17 mouse cellular contexts compared by ENCODE assay signal in genomic region chr9:46889933-46890662, GRCm38 (mm10).
A peak's percentile ranks its signal among the peaks of the same experiment; 100 is the strongest.
DNase-seq lines count a peak whose midpoint lies in the region; ATAC-seq and TF ChIP-seq lines count a peak whose summit lies in the region.
"Had no signal": no experiment of that assay in that cellular context is flagged by ENCODE, and none has a peak within 500 bp of the region (broad histone marks: within the 10 kb centered on the region; RNA-seq: fewer than 3 reads in every experiment).

No protein-coding gene starts in this region.

- ATAC-seq in kidney, embryonic 16.5 days (ENCODE audit: low FRiP score, low TSS enrichment): no peak
- peak; percentile 81 for ATAC-seq in forebrain, embryonic 15.5 days (replicated peaks)
- no peak for ATAC-seq in stomach, postnatal 0 days (ENCODE audit: low FRiP score, low TSS enrichment)
- ATAC-seq: intestine, postnatal 0 days; liver, postnatal 0 days had no signal

- no peak for TF ChIP-seq CTCF in stomach, postnatal 0 days (IDR thresholded peaks at IDR 0.05; ENCODE audit: low read depth)

- no peak overlapping the region for H3K4me2 ChIP-seq in kidney, embryonic 16.5 days (replicated peaks; ENCODE audit: low read depth, low read length)
- no peak overlapping the region for H3K4me2 ChIP-seq in forebrain, embryonic 15.5 days (replicated peaks)
- H3K4me2 ChIP-seq in stomach, postnatal 0 days (replicated peaks; ENCODE audit: low read depth): no peak overlapping the region
- H3K4me2 ChIP-seq: hindbrain, embryonic 13.5 days; limb, embryonic 15.5 days had no signal

- H3K27ac ChIP-seq in kidney, embryonic 16.5 days (ENCODE audit: low read length): no peak overlapping the region
- H3K27ac ChIP-seq in forebrain, embryonic 15.5 days (replicated peaks): peak overlapping the region; percentile 52
- H3K27ac ChIP-seq in stomach, postnatal 0 days (replicated peaks): no peak overlapping the region
- H3K27ac ChIP-seq: heart, adult 2 months; hindbrain, embryonic 13.5 days; limb, embryonic 15.5 days had no signal

- TF ChIP-seq EP300 in stomach, postnatal 0 days (optimal IDR thresholded peaks at IDR 0.05): no peak

- H3K36me3 ChIP-seq in kidney, embryonic 16.5 days (ENCODE audit: insufficient read depth, low read length): no peaks in the 10 kb centered on the region
- no peaks in the 10 kb centered on the region for H3K36me3 ChIP-seq in forebrain, embryonic 15.5 days
- H3K36me3 ChIP-seq in stomach, postnatal 0 days (ENCODE audit: control insufficient read depth, insufficient read depth, low read length): no peaks in the 10 kb centered on the region
- H3K36me3 ChIP-seq: hindbrain, embryonic 13.5 days; limb, embryonic 15.5 days had no signal

- H3K4me3 ChIP-seq in kidney, embryonic 16.5 days (ENCODE audit: low read length): no peak overlapping the region
- H3K4me3 ChIP-seq in forebrain, embryonic 15.5 days: no peak overlapping the region
- no peak overlapping the region for H3K4me3 ChIP-seq in stomach, postnatal 0 days (ENCODE audit: low read depth, low read length)
- H3K4me3 ChIP-seq: heart, adult 2 months; hindbrain, embryonic 13.5 days; limb, embryonic 15.5 days had no signal

- H3K4me1 ChIP-seq in kidney, embryonic 16.5 days (ENCODE audit: insufficient read depth, low read length): no peaks in the 10 kb centered on the region
- H3K4me1 ChIP-seq in forebrain, embryonic 15.5 days: 0 out of 2 replicates have a peak, but pooled peaks cover 6% of the 10 kb centered on the region
- no peaks in the 10 kb centered on the region for H3K4me1 ChIP-seq in stomach, postnatal 0 days (replicated peaks; ENCODE audit: control insufficient read depth, insufficient read depth)
- H3K4me1 ChIP-seq: limb, embryonic 15.5 days had no signal

- no peaks in the 10 kb centered on the region for H3K9me3 ChIP-seq in kidney, embryonic 16.5 days (ENCODE audit: low read length)
- no peaks in the 10 kb centered on the region for H3K9me3 ChIP-seq in forebrain, embryonic 15.5 days
- H3K9me3 ChIP-seq in stomach, postnatal 0 days (ENCODE audit: control insufficient read depth, low read length): no peaks in the 10 kb centered on the region
- H3K9me3 ChIP-seq: hindbrain, embryonic 13.5 days; limb, embryonic 15.5 days had no signal

- 83% methylated on average over 4 of the region's 4 CpGs for WGBS in kidney, embryonic 16.5 days
- WGBS in forebrain, embryonic 15.5 days: 18% methylated on average over 4 of the region's 4 CpGs
- 79% methylated on average over 4 of the region's 4 CpGs for WGBS in stomach, postnatal 0 days

- DNase-seq in kidney, adult 11 months: peak; percentile 10
- DNase-seq in ES-CJ7 (ENCODE audit: low read depth, low spot score) (peak; percentile 89), ZHBTc4 (ENCODE audit: low read depth, low spot score) (peak; percentile 87)
- no peak for DNase-seq in stomach, postnatal 0 days (ENCODE audit: low spot score)
- no peak for DNase-seq in c-Kit-positive CD71-positive TER-119-positive erythroid progenitor cells, embryonic 14.5 days (ENCODE audit: low spot score)
- DNase-seq: cerebellum, adult 11-12 months; heart, adult 2 months; liver, postnatal 0 days; lung, postnatal 4 days; midbrain, embryonic 14.5 days; right cerebral cortex, postnatal 4 days; thymus, adult 18-20 months had no signal

- H3K9ac ChIP-seq in kidney, embryonic 16.5 days (replicated peaks; ENCODE audit: low read length): no peak overlapping the region
- H3K9ac ChIP-seq in forebrain, embryonic 15.5 days (replicated peaks): no peak overlapping the region
- H3K9ac ChIP-seq in stomach, postnatal 0 days (ENCODE audit: low read length): no peak overlapping the region
- H3K9ac ChIP-seq: hindbrain, embryonic 13.5 days; limb, embryonic 15.5 days; liver, postnatal 0 days had no signal

- no peaks in the 10 kb centered on the region for H3K27me3 ChIP-seq in kidney, embryonic 16.5 days (ENCODE audit: insufficient read depth, low read length)
- H3K27me3 ChIP-seq in forebrain, embryonic 15.5 days: no peaks in the 10 kb centered on the region
- H3K27me3 ChIP-seq in stomach, postnatal 0 days (ENCODE audit: control insufficient read depth, insufficient read depth, low read length): no peaks in the 10 kb centered on the region
- H3K27me3 ChIP-seq: limb, embryonic 15.5 days had no signal

Comparison
In these comparisons a context has a peak if more than half of its experiments do, and no peak if none do; other contexts are left out.
1. DNase-seq: peak in kidney, adult 11 months (single experiment), ES-CJ7 (single experiment) and ZHBTc4 (single experiment); none in stomach, postnatal 0 days (single experiment) and c-Kit-positive CD71-positive TER-119-positive erythroid progenitor cells, embryonic 14.5 days (single experiment).